Mouse (Mus musculus) bone marrow macrophage, adult 2 months (primary cell): ENCODE results near the gene Nmnat2.

Experiments used
- CTCF ChIP-seq: IDR thresholded peaks from 2 replicates; pipeline ENCODE4 v1.5.1; 2012; ENCODE audit warnings: low read depth, mild to moderate bottlenecking, low read length, moderate library complexity
- POLR2A ChIP-seq: IDR thresholded peaks from 2 replicates; pipeline ENCODE4 v1.6.1; 2012; ENCODE audit warnings: mild to moderate bottlenecking, low read depth, low read length, borderline replicate concordance

DNA sequence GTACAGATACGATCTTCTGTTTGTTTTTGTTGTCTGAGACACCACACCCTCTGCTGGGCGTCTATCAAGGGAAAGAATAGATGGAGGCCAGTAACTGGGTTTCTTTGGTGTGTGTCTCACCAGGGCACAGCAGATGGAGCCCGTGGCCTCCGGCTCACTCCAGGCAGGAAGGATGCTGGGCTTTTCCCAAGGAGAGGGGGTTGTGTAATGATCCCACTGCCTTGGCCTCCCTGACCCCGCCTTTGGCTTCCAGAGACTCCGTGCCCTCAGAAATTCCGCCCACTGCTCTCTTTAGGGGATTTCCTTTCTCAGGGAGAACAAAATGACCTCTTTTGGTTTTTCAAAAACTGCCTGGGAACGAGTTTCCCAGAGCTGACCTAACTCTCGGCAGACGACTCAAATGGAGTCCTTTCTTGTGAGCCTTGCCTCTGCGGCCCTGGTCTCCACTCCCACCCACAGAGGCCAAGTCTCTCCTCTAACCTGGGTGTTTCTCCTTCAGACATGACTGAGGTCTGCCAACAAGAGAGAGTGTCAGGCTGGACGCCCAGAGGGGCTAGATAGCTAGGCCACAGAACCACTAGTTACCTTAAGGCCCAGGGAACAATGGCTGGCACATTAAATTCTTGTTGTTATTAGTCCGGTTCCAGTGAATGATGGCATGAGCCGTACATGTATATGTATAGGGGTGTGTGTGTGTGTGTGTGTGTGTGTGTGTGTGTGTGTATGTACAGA, 93.5 kb downstream of the Nmnat2 start:
- TF ChIP-seq CTCF (no peak), POLR2A (no peak)
